Mouse (Mus musculus): ENCODE measurements around the gene Cpm.
"Not testable (repeated sequence)": the region's sequence is repeated elsewhere in the genome, so short reads cannot be mapped to it uniquely, and the experiment has no call there.

Cpm gene

DNA sequence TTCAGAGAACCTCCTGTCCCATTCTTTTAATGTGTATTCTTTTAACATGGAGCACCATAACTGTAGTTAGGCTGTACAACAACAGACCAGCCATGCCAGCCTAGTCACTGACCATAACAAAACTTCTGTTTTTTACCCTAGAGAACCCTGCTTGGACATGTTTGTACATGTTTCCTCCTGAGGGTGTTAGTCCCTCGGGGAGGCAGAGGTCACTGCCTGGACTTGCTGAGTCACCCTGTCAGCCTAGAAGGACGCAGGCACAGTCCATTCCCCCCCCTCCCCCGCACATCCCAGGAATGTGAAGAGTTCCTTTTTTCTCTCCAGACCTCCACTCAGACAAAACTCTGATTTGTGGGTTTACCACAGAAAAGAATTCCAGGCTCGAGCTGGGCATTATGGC is 88.3 kb downstream of the Cpm start:
- no peak for DNase-seq (ENCODE audit: low read depth, low spot score)

DNA sequence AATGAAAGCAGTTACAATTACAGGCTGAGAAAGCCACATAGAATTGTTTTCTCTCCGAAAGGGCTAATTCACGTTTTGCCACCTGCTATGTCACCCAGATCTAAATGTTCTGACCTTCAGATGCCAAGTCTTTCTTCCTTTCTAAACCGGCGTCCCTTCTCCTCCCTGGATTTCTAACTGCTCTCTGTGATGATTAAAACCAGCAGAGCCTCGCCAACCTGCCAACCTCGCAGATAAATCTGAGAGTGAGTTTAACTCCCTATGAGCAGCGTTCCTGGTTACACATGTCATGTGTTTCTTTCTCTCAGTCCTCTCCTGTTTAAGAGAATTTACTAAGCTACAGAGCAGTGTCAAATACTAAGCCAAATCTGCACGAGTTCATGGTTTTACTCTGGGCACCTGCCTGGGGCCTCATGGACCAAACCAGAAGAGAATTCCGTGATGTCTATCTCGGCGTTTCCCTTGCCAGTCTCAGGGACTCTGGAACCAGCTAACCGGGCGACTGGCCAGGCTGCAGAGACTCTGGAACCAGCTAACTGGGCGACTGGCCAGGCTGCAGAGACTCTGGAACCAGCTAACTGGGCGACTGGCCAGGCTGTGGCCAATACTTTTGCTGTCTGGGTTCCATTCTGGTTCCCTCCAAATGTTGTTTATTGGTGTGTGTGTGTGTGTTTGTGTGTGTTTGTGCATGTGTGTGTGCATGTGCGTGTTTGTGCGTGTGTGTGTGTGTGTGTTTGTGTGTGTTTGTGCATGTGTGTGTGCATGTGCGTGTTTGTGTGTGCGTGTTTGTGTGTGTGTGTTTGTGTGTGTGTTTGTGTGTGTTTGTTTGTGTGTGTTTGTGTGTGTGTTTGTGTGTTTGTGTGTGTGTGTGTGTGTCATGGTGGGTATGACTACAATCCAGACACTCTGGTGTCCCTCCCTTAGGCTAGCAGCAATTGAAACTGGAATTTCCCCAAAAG is 89.1 kb downstream of the Cpm start:
- DNase-seq (ENCODE audit: low read depth, low spot score): no peak

DNA sequence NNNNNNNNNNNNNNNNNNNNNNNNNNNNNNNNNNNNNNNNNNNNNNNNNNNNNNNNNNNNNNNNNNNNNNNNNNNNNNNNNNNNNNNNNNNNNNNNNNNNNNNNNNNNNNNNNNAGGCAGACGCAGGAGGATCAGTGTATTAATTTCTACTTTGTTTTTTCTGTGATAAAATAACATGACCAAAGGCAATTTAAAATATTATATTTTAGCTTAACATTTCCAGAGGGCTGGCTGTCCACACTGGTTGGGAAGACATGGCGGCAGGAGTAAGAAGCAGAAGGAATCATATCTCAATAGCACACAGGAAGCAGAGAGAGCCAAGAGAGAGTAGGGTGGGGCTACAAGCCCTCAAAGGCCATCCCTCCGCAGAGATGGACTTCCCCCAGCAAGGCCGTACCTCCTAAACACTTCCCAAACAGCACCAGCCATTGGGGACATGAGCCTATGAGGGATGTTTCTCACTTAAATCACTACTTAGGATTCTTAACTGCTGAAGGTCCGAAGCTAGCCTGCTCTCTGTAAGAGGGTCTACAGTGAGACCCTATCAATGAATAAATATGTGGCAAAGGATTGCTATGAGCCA is 94.9 kb downstream of the Cpm start:
- DNase-seq (ENCODE audit: low read depth, low spot score): no peak

DNA sequence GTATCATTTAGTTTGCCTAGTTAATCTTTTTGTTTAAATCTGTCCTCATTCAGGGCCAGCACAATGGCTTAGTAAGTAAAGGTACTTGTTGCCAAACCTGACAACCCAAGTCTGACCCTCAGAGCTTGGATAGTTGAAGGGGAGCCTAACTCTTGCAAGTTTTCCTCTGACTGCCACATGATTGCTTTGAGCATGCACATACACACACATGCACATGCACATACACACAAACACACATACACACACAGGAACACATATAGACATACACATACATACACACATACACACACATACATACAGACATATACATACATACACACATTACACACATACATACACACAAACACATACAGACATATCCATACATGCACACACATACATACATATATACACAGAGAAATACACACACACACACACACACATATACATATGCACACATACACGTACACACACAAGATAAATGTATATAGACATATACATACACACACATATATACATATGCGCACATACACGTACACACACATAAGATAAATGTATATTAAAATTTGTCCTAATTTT is 95.6 kb downstream of the Cpm start:
- no peak for DNase-seq (ENCODE audit: low read depth, low spot score)

DNA sequence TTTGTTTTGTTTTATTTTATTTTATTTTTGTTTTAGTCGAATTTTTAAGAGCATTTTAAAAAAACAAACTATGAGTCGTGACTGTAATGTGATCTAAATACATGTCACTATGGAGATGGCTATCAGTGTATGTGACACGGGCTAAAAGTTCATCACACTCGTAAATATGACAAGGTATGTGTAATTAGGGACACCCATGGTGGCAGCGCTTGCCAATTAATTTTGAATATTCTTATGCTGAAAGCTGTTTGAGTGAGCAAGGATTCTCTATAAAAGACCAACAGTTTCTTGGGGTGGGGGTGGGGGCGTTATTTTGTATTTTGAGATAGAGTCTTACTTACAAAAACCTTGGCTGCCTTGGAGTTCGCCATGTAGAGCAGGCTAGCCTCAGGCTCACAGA is 96.4 kb downstream of the Cpm start:
- no peak for DNase-seq (ENCODE audit: low read depth, low spot score)

DNA sequence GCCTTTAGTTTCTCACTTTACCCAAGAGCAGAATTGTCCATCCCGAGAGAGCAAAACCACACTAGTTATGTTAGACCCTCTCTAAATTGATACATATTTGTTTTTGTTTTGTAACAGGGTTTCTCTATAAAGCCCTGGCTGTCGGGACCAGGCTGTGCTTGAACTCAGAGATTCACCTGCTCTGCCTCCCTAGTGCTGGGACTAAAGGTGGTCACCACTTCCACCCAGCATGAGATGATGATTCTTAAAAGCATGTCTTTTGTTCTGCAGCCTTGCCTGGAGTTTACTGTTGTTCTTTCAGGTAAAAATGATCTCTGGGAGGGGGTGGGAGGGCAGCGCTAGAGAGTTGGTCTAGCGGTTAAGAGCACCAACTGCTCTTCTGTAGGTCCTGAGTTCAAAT is 97.0 kb downstream of the Cpm start:
- no peak for DNase-seq (ENCODE audit: low read depth, low spot score)

DNA sequence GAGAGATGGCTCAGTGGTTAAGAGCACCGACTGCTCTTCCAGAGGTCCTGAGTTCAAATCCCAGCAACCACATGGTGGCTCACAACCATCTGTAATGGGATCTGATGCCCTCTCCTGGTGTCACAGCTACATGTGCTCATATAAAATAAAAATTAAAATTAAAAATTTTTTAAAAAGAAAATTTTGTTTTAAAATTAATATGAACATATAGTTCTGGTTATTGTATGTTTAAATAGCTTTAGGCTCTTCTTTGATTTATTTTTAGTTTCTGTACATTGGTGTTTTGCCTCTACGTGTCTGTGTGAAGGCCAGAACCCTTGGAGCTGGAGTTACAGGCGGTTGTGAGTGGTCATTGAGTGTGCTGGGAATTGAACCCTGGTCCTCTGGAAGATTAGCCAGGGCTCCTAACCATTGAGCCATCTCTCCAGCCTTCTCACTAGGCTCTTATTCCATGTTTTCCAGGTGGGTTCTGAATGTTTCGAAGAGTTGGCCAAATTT is 97.6 kb downstream of the Cpm start:
- DNase-seq (ENCODE audit: low read depth, low spot score): no peak

DNA sequence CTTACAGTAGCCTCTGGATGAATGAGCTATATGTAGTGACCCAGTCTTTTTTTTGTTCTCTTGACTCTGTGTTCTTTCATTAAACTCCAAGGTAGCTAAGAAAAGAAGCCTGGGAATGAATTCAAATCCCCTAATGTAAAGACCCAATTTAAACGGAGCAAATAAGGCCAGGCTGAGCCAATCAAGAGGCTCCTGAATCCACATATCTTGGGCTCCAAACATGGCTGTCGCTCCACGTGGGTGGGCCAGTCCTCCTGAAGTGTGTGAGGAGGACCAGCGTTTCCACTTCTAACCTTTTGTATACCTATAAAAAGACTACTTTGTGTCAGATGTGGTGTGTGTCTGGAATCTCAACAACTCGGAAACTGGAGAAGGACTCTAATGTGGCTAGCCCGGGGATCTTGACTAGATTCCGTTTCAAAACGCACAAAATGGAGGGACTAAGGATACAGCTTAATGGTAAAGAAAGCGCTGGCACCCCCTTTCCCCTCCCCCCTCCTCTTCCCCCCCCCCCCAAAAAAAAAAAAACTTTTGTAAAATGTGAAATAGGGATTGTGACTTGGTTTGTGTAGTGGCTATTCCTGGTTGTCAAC is 98.3 kb downstream of the Cpm start:
- no peak for DNase-seq (ENCODE audit: low read depth, low spot score)

DNA sequence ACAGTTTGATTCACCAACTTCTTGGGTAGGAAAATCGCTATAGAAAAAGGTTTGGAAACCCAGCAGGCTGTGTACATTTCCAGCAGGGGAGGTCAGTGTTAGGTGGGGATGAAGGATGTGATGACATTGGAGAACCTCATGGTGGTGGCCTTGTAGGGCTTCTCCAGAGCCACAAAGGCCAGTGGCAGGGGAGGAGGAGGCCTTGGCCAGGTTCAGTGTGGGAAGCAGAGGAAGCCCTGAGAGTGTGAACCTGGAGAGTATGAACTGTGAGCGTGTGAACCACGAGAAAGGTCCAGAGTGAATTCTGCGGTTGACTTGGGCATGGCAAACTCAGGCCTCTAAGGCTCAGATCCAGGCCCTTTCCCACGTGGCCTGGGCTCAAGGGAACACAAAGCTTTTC is 99.3 kb downstream of the Cpm start:
- no peak for DNase-seq (ENCODE audit: low read depth, low spot score)

DNA sequence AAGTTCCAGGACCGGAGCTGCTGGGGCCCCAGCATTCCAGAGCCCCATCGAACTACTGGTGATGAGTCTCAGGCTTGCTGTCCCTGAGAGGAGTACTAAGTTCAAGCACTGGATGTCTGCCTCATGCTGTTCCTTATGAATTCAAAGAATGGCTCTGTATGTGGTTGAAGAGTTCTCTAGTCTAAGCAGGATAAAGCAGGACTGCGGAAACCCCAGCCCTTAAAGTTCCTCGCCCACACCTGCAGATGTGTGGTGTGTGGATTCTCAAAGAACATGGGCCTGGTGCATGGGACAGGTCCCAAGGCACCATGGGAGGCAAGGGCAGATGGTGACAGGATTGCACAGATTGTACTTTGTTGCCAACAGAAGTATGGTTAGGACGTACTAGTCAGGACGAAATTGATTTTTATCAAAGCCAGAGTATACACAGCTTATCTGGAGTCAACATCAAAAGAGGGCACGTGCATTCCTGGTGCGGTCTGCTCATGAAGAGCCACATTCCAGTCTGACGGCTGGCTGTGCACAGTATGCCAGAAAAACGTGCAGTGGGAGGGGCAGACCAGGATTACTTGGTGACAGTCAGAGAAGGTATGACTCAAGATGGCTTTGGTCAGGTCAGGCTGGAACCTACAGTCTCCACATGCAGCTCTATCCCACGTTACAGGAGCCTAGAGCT is 100.0 kb downstream of the Cpm start:
- DNase-seq (ENCODE audit: low read depth, low spot score): no peak

DNA sequence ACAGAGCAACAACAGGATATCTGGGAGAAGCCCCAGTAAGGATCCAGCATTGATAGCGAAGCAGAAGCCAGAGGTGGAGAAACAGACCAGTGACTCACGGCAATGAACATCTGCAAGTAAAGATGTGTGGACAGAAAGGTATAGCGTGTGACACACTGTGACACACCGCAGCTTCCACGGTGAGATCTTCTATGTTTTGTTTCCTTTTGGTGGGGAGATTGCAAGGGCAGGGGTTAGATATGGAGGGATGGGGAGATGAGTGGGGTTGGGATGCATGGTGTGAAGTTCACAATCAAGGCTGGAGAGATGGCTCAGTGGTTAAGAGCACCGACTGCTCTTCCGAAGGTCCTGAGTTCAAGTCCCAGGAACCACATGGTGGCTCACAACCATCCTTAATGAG is 100.8 kb downstream of the Cpm start:
- DNase-seq (ENCODE audit: low read depth, low spot score): no peak

DNA sequence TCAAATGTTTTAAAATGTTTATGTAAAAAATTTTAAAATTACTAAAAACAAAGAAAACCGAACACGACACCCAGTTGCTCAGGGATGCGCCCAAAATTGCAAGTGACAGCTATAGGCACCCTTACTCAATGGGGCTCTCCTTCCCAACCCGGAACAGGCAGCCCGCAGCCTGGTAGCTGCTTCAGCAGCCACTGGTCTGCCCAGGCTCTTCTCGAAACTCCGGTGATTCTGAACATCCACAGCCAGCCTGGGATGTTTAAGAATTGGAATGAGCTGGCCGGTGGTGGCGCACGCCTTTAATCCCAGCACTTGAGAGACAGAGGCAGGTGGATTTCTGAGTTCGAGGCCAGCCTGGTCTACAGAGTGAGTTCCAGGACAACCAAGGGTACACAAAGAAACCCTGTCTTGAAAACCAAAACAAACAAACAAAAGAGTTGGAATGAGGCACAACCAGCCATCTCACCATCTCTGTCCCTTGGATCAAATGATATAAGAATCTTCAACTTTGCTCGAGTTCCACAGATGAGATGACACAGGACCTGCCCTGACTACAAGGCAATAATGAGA is 101.4 kb downstream of the Cpm start:
- no peak for DNase-seq (ENCODE audit: low read depth, low spot score)

DNA sequence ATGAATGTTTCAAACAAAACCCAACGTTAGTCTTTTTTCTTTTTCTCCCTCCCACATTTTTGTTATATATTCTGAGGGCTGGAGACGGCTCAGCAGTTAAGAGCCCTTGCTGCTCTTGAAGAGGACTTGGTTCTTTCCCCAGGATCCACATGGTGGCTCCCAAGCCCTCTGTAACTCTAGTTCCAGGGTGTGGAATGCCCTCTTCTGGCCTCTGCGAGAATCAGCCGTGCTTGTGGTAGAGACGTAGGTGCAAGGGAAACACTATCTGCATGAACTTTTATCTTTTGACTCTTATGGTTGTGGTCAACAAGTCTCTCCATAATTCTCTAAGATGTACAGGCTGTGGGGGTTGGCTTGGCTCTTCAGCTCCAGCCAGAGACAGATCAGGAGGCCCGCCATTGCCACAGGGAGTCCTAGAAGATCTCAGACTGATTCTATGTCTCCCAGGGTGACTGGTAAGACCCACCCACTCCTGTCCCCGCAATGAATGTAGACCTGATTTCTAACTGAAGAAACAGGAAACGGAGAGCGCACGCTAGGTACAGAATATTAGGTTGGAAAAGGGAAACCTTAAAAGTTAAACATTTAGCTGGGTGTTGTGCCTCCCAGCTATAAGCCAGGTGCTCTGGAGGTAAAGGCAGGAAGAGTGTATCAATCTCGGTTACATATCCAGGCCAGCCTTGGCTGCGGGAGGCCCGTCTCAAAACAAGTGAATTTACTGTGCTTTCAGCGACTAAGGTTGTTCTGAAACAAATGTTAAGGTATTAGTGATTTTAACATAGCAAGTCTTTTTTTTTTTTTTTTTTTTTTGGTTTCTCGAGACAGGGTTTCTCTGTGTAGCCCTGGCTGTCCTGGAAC is 102.2 kb downstream of the Cpm start:
- no peak for DNase-seq (ENCODE audit: low read depth, low spot score)

DNA sequence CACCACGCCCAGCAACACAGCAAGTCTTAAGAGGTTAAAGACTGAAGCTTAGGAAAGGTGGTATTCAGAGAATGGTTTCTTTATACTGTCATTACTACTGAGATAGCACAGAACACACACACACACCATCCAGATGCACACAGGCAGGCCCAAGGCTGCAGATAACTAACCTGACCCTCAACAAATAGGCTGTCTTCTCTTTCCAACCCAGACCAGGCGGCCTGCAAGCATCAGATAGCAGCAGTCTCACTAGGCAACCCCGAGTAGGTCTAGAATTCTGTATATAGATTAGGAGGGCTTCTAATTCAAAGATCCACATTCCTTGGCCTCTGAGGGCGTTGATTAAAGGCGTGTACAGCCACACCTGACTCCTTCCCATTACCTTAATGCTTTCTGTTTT is 102.9 kb downstream of the Cpm start:
- peak; percentile 38 for DNase-seq (ENCODE audit: low read depth, low spot score)

DNA sequence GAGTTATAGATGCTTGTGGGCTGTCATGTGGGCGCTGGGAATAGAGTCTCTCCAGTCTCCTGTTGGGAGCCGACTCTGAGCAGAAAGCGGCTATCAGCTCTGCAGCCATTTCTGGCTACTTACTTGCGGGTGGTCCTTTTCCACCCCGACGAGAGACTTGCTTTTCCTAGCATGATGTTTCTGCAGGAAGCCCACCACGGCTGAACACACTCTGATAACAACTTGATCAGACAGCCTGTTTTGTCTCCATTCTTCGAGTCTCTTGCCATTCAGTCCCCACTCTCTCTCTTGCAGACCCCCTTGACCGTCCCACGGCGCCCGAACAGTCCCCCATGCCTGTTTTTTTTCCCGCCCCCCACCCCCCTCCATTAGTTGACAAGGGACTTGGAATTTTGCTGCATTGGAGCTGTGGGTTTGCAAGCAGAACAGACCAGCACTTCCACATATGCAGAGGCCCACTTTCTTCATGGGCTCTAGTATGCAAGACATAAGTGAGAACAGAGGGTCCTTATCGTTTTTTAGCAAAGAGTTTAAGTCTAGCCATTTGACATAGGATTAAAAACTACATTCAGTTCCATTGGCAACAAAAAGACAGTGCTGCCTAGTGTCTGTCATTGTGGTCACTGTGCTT is 103.8 kb downstream of the Cpm start:
- no peak for DNase-seq (ENCODE audit: low read depth, low spot score)

DNA sequence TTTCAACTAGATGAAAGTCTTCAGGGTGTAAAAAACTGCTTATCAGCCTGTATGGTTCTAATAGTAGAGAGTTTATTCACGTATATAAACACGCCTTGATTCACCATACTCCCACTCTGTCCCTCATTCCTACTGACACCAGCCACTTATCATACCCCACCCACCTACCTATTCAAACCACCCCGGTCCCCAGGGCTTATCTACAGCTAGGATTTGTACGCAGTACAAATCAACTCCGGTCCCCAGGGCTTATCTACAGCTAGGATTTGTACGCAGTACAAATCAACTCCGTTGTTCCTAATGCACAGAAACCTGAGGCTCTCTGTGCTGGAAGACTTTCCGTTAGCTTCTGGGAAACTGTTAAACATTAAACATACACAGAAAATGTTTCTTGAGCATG is 104.3 kb downstream of the Cpm start:
- DNase-seq (ENCODE audit: low read depth, low spot score): not testable (repeated sequence)

DNA sequence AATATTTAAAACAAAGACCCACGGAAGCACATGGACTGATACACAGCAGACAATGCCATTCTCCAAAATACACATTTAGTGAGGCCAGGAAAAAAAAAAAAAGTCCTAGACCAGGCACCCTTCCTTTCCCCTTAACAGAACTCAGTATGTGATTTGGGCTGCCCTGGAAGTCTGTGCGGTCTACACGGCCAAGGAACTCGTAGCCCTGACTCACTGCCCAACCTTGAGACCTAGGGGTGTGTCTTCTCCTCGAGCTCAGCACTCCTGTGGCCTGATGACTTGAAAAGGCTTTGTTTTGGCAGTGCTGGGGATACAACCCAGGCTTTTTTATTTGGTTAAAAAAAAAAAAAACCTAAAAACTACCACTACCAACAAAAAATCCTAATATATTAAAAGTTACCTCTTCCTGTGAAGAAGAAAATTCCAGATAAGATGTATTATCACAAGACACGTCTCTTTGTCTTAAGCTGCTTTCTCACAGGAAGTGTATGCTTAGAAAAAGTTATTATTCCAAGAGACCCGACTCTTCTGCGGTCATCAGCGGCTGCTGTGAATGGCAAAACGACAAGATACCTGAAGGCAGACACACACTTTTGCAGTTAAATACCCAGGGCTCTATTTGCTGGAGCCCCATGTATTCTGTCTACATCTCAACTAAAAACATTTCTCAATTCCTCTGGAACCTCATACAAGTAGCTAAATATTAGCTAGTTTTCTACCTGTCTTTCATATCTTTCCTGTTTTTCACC is 105.0 kb downstream of the Cpm start:
- not testable (repeated sequence) for DNase-seq (ENCODE audit: low read depth, low spot score)

DNA sequence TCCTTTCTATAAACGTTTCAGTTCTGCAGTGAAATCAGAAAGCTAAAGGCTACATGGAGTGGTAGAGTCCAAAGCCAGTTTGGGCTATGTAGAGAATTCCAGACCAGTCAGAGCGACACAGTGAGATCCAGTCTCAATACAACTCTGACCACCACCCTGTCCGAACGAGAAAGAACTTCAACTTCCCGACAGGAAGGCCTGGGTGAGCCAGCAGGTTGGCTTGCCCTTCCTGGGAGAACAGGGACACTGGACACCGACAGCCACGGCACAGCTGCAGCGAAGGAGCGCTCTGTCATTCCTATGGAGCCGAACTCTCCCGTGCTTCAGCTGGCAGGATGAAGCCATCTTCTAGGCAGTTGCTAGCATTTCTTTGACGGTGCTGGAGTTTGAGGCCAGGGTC is 106.1 kb downstream of the Cpm start:
- not testable (repeated sequence) for DNase-seq (ENCODE audit: low read depth, low spot score)

DNA sequence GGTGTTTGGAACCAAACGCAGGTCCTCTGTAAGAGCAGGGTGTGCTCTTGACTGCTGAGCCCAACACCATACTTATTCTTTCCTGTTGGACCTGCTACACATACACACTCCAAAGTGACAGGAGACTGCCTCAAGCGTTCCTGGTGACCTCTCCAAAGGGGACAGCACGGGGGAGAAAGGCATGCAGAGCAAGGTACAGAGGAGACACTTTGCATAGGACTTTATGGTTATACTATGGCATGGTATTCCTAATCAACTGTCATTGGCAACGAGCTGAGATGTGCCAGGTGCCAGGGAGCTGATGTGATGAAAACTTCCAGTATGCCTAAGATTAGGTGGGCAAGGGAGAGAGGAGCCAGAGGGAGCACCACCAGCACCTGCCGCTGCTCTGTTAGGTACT is 107.3 kb downstream of the Cpm start:
- DNase-seq (ENCODE audit: low read depth, low spot score): no peak

Data from c-Kit-negative CD71-positive TER-119-positive erythroid progenitor cells, embryonic 14.5 days (primary cell).